Mouse (Mus musculus): ENCODE measurements around the gene Anxa11. TPM values are rescaled to one million over a fixed set of nuclear protein-coding genes. Genes with fewer than 3 reads are reported as not detected.

The Anxa11 gene
- polyA plus RNA-seq (2014; fragmentation: Nextera tagmentation; extraction: Ambion mirVana): 0.42 and 2.4 TPM in 2 replicates

DNA sequence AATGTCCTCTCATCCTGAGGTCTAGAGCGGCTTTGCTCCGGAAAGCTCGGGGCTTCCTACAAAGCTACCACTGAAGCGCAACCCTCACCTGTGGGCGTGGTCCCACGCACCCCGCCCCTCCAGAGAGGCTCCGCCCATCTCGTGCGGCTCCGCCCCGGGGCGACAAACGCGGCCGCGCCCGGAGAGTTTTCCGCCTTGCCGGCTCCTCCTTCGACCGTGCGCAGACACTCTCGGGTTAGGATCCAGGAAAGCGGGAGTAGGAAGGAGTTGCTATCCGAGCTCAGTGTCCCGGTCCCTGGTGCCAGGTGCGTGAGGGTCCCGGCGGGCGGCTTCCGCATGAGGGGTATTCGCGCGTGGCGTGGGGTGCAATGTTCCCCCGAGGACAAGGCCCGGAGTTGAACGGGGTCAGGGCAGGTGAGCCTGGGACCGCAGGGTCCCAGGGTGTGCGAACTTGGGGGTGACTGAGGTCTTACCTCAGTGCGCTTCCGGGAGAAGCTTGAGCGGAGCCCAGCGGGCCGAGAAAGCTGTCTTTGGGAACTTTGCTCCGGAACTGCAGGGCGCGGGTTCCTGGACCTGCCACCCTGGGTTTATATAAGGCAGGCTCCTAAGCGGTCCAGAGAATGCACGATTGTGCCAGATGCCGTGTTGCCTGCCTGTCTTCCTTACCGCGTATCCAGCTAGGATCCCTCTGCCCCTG, at the start of gene Anxa11:
Gene Anxa11, plus strand, starts transcription at position 166 of the 697 bp plus-strand sequence.
- ATAC-seq (ENCODE audit: low FRiP score, low TSS enrichment): no peak; the same call in 1 of the 2 replicates
- H3K9ac ChIP-seq (replicated peaks; ENCODE audit: low read length): peak within 1 kb of the TSS; percentile 44
- WGBS: under 1% methylated on average over 54 of the region's 54 CpGs

DNA sequence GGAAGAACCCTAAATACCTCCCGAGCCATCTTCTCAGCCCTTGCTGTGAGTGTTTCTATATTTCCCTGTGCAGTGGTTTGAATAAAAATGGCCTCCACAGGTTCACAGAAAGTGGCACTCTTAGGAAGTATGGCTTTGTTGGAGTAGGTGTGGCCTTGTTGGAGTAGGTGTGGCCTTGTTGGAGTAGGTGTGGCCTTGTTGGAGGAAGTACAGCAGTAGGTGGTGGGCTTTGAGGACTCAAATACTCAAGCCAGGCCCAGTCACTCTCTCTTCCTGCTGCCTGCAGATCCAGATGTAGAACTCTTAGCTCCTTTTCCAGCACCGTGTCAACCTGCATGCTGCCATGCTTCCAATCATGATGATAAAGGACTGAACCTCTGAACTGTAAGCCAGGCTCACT, 47.6 kb upstream of the Anxa11 start:
- no peaks in the 10 kb centered on the region for H3K36me3 ChIP-seq (ENCODE audit: control insufficient read depth, insufficient read depth, low read length)
- no peak overlapping the region for H3K4me2 ChIP-seq (ENCODE audit: low read length)
- no peaks in the 10 kb centered on the region for H3K27me3 ChIP-seq (ENCODE audit: control insufficient read depth, insufficient read depth, low read length)
- ATAC-seq (ENCODE audit: low FRiP score, low TSS enrichment) (no peak), DNase-seq (no peak)
- H3K4me1 ChIP-seq (ENCODE audit: control insufficient read depth, insufficient read depth, low read length): no peaks in the 10 kb centered on the region
- no peak overlapping the region for H3K9ac ChIP-seq (replicated peaks; ENCODE audit: low read length)
- no peaks in the 10 kb centered on the region for H3K9me3 ChIP-seq (ENCODE audit: control insufficient read depth, low read length)
- 96% methylated on average over 2 of the region's 2 CpGs for WGBS
- no peak overlapping the region for H3K27ac ChIP-seq (replicated peaks; ENCODE audit: low read depth, low read length)
- H3K4me3 ChIP-seq (replicated peaks; ENCODE audit: low read depth, low read length): no peak overlapping the region

More for the DNA sequence above, at the start of gene Anxa11:
- no peaks in the 10 kb centered on the region for H3K9me3 ChIP-seq (ENCODE audit: control insufficient read depth, low read length)
- H3K36me3 ChIP-seq (ENCODE audit: control insufficient read depth, insufficient read depth, low read length): no peaks in the 10 kb centered on the region
- H3K4me3 ChIP-seq (replicated peaks; ENCODE audit: low read depth, low read length): peak within 1 kb of the TSS; percentile 46
- H3K27ac ChIP-seq (replicated peaks; ENCODE audit: low read depth, low read length): no peak within 1 kb of the TSS
- peak; percentile 70 for DNase-seq
- peak within 1 kb of the TSS; percentile 88 for H3K4me2 ChIP-seq (ENCODE audit: low read length)
- peaks cover 11% of the 10 kb centered on the region; the same call in 1 of the 2 replicates for H3K4me1 ChIP-seq (ENCODE audit: control insufficient read depth, insufficient read depth, low read length)
- peaks cover 31% of the 10 kb centered on the region for H3K27me3 ChIP-seq (ENCODE audit: control insufficient read depth, insufficient read depth, low read length)

DNA sequence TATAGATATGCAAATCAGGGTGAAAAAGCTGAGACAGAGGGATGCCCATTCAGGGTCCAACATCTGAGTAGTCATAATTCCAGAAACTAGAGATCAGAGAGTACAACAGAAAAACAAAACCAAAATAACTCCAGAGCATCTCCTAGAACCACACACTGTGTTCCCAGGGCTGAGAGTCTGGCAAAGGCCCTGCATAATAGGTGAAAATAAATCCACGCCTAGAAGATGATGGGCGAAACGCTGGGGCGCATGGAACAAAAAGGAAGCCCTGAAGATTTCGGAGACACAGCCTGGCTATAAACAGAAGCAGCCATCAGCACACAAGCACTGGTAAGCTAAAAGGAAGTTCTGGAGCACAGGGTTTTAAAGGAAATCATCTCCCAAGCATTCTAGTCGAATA, 46.9 kb upstream of the Anxa11 start:
- Histone ChIP-seq H3K4me3 (replicated peaks; ENCODE audit: low read depth, low read length) (no peak overlapping the region), H3K4me1 (ENCODE audit: control insufficient read depth, insufficient read depth, low read length) (no peaks in the 10 kb centered on the region), H3K27me3 (ENCODE audit: control insufficient read depth, insufficient read depth, low read length) (no peaks in the 10 kb centered on the region), H3K9me3 (ENCODE audit: control insufficient read depth, low read length) (no peaks in the 10 kb centered on the region), H3K36me3 (ENCODE audit: control insufficient read depth, insufficient read depth, low read length) (no peaks in the 10 kb centered on the region), H3K4me2 (ENCODE audit: low read length) (no peak overlapping the region), H3K9ac (replicated peaks; ENCODE audit: low read length) (no peak overlapping the region), H3K27ac (replicated peaks; ENCODE audit: low read depth, low read length) (no peak overlapping the region)
- ATAC-seq (ENCODE audit: low FRiP score, low TSS enrichment) (no peak), DNase-seq (no peak)
- WGBS: 65% methylated on average over 6 of the region's 6 CpGs

DNA sequence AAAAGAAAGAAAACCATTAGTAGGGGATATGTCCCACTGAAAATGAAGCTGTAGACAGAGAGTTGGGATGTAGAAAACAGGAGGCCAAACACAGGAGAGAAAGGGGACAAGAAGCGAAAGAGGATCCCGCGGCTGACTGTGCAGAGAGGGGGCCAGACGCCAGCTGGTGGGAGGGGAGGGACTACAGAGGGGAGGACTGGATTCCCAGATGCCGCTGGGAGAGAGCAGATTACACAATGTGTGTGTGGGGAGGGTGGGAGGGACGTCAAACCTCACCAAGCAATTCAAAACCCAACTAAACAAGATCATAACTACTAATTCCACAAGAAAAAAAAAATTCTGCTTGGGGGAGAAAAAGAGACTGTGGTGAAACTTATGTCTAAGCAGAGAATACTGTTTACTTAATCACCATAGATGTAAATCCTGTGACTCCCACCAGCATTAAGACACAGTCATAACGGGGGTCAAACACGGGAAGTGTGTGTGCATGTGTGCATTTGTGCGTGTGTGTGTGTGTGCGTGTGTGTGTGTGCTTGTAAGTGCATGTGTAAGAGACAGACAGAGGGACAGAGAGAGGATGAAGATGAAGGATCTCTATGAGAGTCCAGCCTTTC, 46.3 kb upstream of the Anxa11 start:
- H3K4me1 ChIP-seq (ENCODE audit: control insufficient read depth, insufficient read depth, low read length): no peaks in the 10 kb centered on the region
- no peaks in the 10 kb centered on the region for H3K27me3 ChIP-seq (ENCODE audit: control insufficient read depth, insufficient read depth, low read length)
- H3K27ac ChIP-seq (replicated peaks; ENCODE audit: low read depth, low read length): no peak overlapping the region
- ATAC-seq (ENCODE audit: low FRiP score, low TSS enrichment) (no peak), DNase-seq (peak; percentile 42)
- WGBS: 31% methylated on average over 10 of the region's 10 CpGs
- H3K4me3 ChIP-seq (replicated peaks; ENCODE audit: low read depth, low read length): no peak overlapping the region
- no peak overlapping the region for H3K9ac ChIP-seq (replicated peaks; ENCODE audit: low read length)
- no peaks in the 10 kb centered on the region for H3K36me3 ChIP-seq (ENCODE audit: control insufficient read depth, insufficient read depth, low read length)
- no peaks in the 10 kb centered on the region for H3K9me3 ChIP-seq (ENCODE audit: control insufficient read depth, low read length)
- H3K4me2 ChIP-seq (ENCODE audit: low read length): no peak overlapping the region

DNA sequence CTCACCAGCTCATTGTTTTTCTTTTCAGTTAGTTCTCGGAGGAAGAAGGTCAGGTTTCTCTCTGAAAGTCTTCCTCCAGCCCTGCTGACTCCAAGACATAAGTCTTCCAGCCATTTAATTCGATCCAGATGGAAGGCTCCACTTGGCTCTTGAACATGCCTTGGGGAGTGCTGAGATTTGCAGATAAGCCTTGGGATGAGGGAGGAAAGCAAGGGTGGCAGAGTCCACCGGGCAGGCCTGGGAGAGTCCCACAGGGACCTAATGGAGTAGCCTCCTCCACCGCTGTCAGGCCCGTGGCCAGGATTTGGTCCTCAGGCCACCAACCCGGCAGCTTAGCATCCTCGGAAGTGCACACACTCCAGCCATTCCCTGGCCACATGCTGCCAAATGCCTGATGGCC, 45.3 kb upstream of the Anxa11 start:
- Histone ChIP-seq H3K27me3 (ENCODE audit: control insufficient read depth, insufficient read depth, low read length) (no peaks in the 10 kb centered on the region), H3K36me3 (ENCODE audit: control insufficient read depth, insufficient read depth, low read length) (no peaks in the 10 kb centered on the region), H3K4me1 (ENCODE audit: control insufficient read depth, insufficient read depth, low read length) (no peaks in the 10 kb centered on the region), H3K9me3 (ENCODE audit: control insufficient read depth, low read length) (no peaks in the 10 kb centered on the region), H3K4me2 (ENCODE audit: low read length) (no peak overlapping the region), H3K4me3 (replicated peaks; ENCODE audit: low read depth, low read length) (no peak overlapping the region), H3K9ac (replicated peaks; ENCODE audit: low read length) (no peak overlapping the region), H3K27ac (replicated peaks; ENCODE audit: low read depth, low read length) (no peak overlapping the region)
- 90% methylated on average over 7 of the region's 7 CpGs for WGBS
- ATAC-seq (ENCODE audit: low FRiP score, low TSS enrichment) (no peak), DNase-seq (no peak)

DNA sequence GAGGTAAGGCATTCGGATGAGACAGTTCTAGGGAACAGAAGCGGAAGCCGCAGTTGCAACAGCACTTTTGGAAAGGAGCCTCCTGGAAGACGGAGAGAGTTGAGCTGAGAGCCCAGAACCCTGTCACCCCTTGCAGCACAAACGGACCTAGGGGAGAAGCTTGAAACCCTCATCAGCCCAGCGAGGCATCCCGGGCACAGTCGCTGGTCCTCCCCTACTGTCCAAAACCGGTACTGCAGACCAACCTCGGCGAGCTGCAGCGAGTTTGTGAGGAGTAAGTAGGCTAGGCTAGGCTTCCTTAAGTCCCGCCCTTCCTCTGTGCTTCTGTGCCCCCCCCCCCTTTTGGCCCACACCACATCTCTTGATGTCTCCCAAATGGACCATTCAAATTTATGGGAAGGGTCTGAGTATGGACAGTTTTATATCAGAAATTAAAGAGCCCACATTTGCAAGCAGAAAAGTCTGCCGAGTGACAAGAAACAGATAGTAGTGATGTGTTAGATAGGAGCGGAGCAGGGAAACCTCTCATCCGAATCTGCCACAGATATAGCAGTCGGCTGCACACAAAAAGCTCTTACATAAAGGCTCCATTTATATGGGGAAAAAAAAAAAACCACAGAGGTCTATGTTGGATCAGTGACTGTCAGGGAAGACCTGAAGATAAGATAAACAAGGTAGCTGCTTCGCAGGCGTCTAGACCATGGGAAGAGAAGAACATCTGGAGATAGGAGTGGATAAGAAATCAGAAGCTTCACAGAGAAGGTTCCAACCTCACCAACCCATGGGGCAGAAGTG, 41.6 kb upstream of the Anxa11 start:
- Histone ChIP-seq H3K9me3 (ENCODE audit: control insufficient read depth, low read length) (no peaks in the 10 kb centered on the region), H3K4me2 (ENCODE audit: low read length) (0 out of 2 replicates have a peak overlapping the region, but pooled peaks have one; percentile 15), H3K4me1 (ENCODE audit: control insufficient read depth, insufficient read depth, low read length) (no peaks in the 10 kb centered on the region), H3K9ac (replicated peaks; ENCODE audit: low read length) (no peak overlapping the region), H3K27me3 (ENCODE audit: control insufficient read depth, insufficient read depth, low read length) (no peaks in the 10 kb centered on the region), H3K4me3 (replicated peaks; ENCODE audit: low read depth, low read length) (no peak overlapping the region), H3K36me3 (ENCODE audit: control insufficient read depth, insufficient read depth, low read length) (no peaks in the 10 kb centered on the region), H3K27ac (replicated peaks; ENCODE audit: low read depth, low read length) (no peak overlapping the region)
- DNase-seq (peak; percentile 81), ATAC-seq (ENCODE audit: low FRiP score, low TSS enrichment) (no peak)
- 33% methylated on average over 19 of the region's 19 CpGs for WGBS

DNA sequence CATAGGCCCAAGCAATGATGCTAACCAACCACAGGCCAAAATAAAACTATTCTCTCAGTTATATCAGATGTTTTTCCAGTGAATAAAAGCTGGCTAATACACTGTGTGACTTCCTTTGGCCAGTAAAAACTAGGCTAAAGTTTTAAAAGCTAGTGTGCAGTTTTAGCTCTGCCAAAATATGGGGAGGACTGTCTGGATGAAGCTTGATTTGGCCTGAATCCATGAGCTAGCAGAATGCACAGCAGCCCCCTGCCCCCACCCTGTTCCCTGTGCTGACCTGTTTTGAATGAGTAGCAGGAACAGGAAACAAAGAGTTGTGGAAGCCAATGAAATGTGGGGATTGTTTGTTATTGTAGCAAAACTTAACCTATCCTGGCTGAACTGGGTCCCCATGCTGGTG, 39.4 kb upstream of the Anxa11 start:
- Histone ChIP-seq H3K27ac (replicated peaks; ENCODE audit: low read depth, low read length) (no peak overlapping the region), H3K9ac (replicated peaks; ENCODE audit: low read length) (no peak overlapping the region), H3K4me1 (ENCODE audit: control insufficient read depth, insufficient read depth, low read length) (no peaks in the 10 kb centered on the region), H3K4me3 (replicated peaks; ENCODE audit: low read depth, low read length) (no peak overlapping the region), H3K9me3 (ENCODE audit: control insufficient read depth, low read length) (no peaks in the 10 kb centered on the region), H3K27me3 (ENCODE audit: control insufficient read depth, insufficient read depth, low read length) (no peaks in the 10 kb centered on the region), H3K36me3 (ENCODE audit: control insufficient read depth, insufficient read depth, low read length) (no peaks in the 10 kb centered on the region), H3K4me2 (ENCODE audit: low read length) (no peak overlapping the region)
- ATAC-seq (ENCODE audit: low FRiP score, low TSS enrichment) (no peak), DNase-seq (no peak)

DNA sequence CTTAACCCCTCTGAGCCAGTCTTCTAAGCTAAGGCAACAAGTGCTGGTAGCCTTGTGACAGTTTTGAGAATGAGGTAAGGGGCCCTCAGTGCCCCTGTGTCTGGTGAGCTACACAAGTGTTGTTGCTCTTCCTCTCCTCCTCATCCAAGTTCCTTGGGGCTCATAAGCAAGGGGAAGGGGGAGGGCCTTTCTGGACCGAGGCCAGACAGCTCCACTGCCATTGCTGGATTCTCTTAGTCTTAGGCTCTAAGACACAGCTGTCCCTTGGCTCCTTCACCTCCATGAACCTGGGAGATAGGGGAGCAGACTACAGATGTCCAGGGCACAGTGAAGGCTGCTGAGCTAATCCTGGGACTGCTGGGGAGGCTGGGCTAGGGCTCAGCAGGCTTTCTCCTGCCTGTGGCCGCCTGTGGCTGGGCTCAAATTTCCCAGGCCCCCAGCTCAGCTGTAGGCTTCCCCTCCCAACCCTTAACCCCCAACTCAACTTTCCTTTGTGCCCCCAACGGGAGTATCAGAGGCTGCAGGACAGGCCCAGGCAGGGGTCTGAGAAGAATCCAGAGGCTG, 38.6 kb upstream of the Anxa11 start:
- no peaks in the 10 kb centered on the region for H3K27me3 ChIP-seq (ENCODE audit: control insufficient read depth, insufficient read depth, low read length)
- H3K27ac ChIP-seq (replicated peaks; ENCODE audit: low read depth, low read length): no peak overlapping the region
- H3K4me3 ChIP-seq (replicated peaks; ENCODE audit: low read depth, low read length): no peak overlapping the region
- no peak for ATAC-seq (ENCODE audit: low FRiP score, low TSS enrichment)
- 46% methylated on average over 3 of the region's 3 CpGs for WGBS
- no peaks in the 10 kb centered on the region for H3K9me3 ChIP-seq (ENCODE audit: control insufficient read depth, low read length)
- no peak for DNase-seq
- no peaks in the 10 kb centered on the region for H3K36me3 ChIP-seq (ENCODE audit: control insufficient read depth, insufficient read depth, low read length)
- H3K4me1 ChIP-seq (ENCODE audit: control insufficient read depth, insufficient read depth, low read length): no peaks in the 10 kb centered on the region
- no peak overlapping the region for H3K9ac ChIP-seq (replicated peaks; ENCODE audit: low read length)
- H3K4me2 ChIP-seq (ENCODE audit: low read length): no peak overlapping the region
